In genomic region chr6:124380142-124380541, GRCm38 (mm10) we compare ENCODE assay signal across 12 mouse cellular contexts. TPM values are rescaled to one million over a fixed set of nuclear protein-coding genes. Genes with fewer than 3 reads are reported as not detected.
DNase-seq lines count a peak whose midpoint lies in the region; ATAC-seq lines count a peak whose summit lies in the region.
"Had no signal": no experiment of that assay in that cellular context is flagged by ENCODE, and none has a peak within 500 bp of the region (broad histone marks: within the 10 kb centered on the region; RNA-seq: fewer than 3 reads in every experiment).

No protein-coding gene starts in this region.

- H3K9me3 ChIP-seq in limb, embryonic 11.5 days (ENCODE audit: control insufficient read depth, low read length) = no peaks in the 10 kb centered on the region
- no peaks in the 10 kb centered on the region for H3K9me3 ChIP-seq in limb, embryonic 10.5 days (replicated peaks)
- H3K9me3 ChIP-seq in kidney, embryonic 16.5 days (ENCODE audit: low read length) = 0 out of 2 replicates have a peak, but pooled peaks cover 3% of the 10 kb centered on the region
- H3K9me3 ChIP-seq: lung, embryonic 15.5 days had no signal

- H3K4me1 ChIP-seq in limb, embryonic 11.5 days (ENCODE audit: control insufficient read depth, insufficient read depth, low read length) = no peaks in the 10 kb centered on the region
- H3K4me1 ChIP-seq in limb, embryonic 10.5 days = no peaks in the 10 kb centered on the region
- no peaks in the 10 kb centered on the region for H3K4me1 ChIP-seq in kidney, embryonic 16.5 days (ENCODE audit: insufficient read depth, low read length)
- H3K4me1 ChIP-seq: lung, embryonic 15.5 days had no signal

- no peak overlapping the region for H3K27ac ChIP-seq in limb, embryonic 11.5 days (replicated peaks; ENCODE audit: low read depth, low read length)
- no peak overlapping the region for H3K27ac ChIP-seq in limb, embryonic 10.5 days
- no peak overlapping the region for H3K27ac ChIP-seq in kidney, embryonic 16.5 days (ENCODE audit: low read length)
- H3K27ac ChIP-seq: lung, embryonic 15.5 days had no signal

- WGBS in limb, embryonic 11.5 days = 47% methylated on average over 5 of the region's 5 CpGs
- WGBS in limb, embryonic 10.5 days = 47% methylated on average over 5 of the region's 5 CpGs
- WGBS in kidney, embryonic 16.5 days = 32% methylated on average over 5 of the region's 5 CpGs

- H3K27me3 ChIP-seq in limb, embryonic 11.5 days (ENCODE audit: control insufficient read depth, insufficient read depth, low read length) = no peaks in the 10 kb centered on the region
- no peaks in the 10 kb centered on the region for H3K27me3 ChIP-seq in limb, embryonic 10.5 days (ENCODE audit: low read depth, poor library complexity, severe bottlenecking)
- H3K27me3 ChIP-seq in kidney, embryonic 16.5 days (ENCODE audit: insufficient read depth, low read length) = no peaks in the 10 kb centered on the region
- H3K27me3 ChIP-seq: lung, embryonic 15.5 days had no signal

- DNase-seq in limb, embryonic 11.5 days (ENCODE audit: low spot score) = no peak
- no peak for DNase-seq in limb, embryonic 10.5 days (ENCODE audit: low spot score)
- peak; percentile 17 to 49 for DNase-seq in CD8-positive naive resting alpha-beta T cell, adult 2 months (ENCODE audit: low read depth in 2 of 2, low spot score in 2 of 2)
- DNase-seq in R1 (ENCODE audit: low read depth, low spot score) = peak; percentile 56
- DNase-seq in cerebellum, adult 9-10 months = no peak
- DNase-seq: cerebellum, postnatal 36 days; heart, postnatal 36 days; kidney, adult 9 months had no signal

- ATAC-seq in limb, embryonic 11.5 days (ENCODE audit: insufficient number of reproducible peaks, low FRiP score, low TSS enrichment, low read depth) = 0 out of 2 replicates have a peak, but pooled peaks have one; percentile 26
- peak; percentile 40 for ATAC-seq in megakaryocyte progenitor cell, adult 5-6 weeks (replicated peaks; ENCODE audit: poor library complexity)
- ATAC-seq in kidney, embryonic 16.5 days (ENCODE audit: low FRiP score, low TSS enrichment) = no peak
- ATAC-seq: activated CD4-positive, CD25-positive, alpha-beta regulatory T cell, adult 4 months had no signal

- H3K36me3 ChIP-seq in limb, embryonic 11.5 days (ENCODE audit: control insufficient read depth, insufficient read depth, low read length) = no peaks in the 10 kb centered on the region
- H3K36me3 ChIP-seq in limb, embryonic 10.5 days = no peaks in the 10 kb centered on the region
- H3K36me3 ChIP-seq in kidney, embryonic 16.5 days (ENCODE audit: insufficient read depth, low read length) = no peaks in the 10 kb centered on the region
- H3K36me3 ChIP-seq: lung, embryonic 15.5 days had no signal

- H3K4me3 ChIP-seq in limb, embryonic 11.5 days (ENCODE audit: low read depth, low read length) = no peak overlapping the region
- no peak overlapping the region for H3K4me3 ChIP-seq in limb, embryonic 10.5 days
- no peak overlapping the region for H3K4me3 ChIP-seq in kidney, embryonic 16.5 days (ENCODE audit: low read length)
- H3K4me3 ChIP-seq: lung, embryonic 15.5 days had no signal

- no peak overlapping the region for H3K9ac ChIP-seq in limb, embryonic 11.5 days (ENCODE audit: low read length)
- no peak overlapping the region for H3K9ac ChIP-seq in kidney, embryonic 16.5 days (replicated peaks; ENCODE audit: low read length)
- H3K9ac ChIP-seq: lung, embryonic 15.5 days had no signal

- no peak overlapping the region for H3K4me2 ChIP-seq in limb, embryonic 11.5 days (ENCODE audit: low read depth, severe bottlenecking)
- no peak overlapping the region for H3K4me2 ChIP-seq in kidney, embryonic 16.5 days (replicated peaks; ENCODE audit: low read depth, low read length)
- H3K4me2 ChIP-seq: lung, embryonic 15.5 days had no signal

RNA-seq across cellular contexts. Expression of gene Pex5, which starts 34.7 kb away (rescaled TPM):
- 35.9 and 40.5 TPM in 2 replicates for polyA plus RNA-seq in limb, embryonic 11.5 days (2014; fragmentation: Nextera tagmentation; extraction: Ambion mirVana)
- polyA plus RNA-seq in limb, embryonic 10.5 days (2016; fragmentation: Nextera tagmentation; extraction: Ambion mirVana) = 38.0 and 41.4 TPM in 2 replicates
- total RNA-seq in megakaryocyte progenitor cell, adult 5-6 weeks (2015) = 15.5 and 20.7 TPM in 2 replicates
- total RNA-seq in megakaryocyte progenitor cell, adult 5-6 weeks (2017) = 18.9 and 20.6 TPM in 2 replicates
- polyA plus RNA-seq in kidney, embryonic 16.5 days (2015; fragmentation: Nextera tagmentation; extraction: Ambion mirVana) = 50.1 and 56.1 TPM in 2 replicates

Comparison
In these comparisons a context has a peak if more than half of its experiments do, and no peak if none do; other contexts are left out.
1. DNase-seq: peak in CD8-positive naive resting alpha-beta T cell, adult 2 months (2 of 2) and R1 (single experiment); none in limb, embryonic 11.5 days (single experiment), limb, embryonic 10.5 days (single experiment) and cerebellum, adult 9-10 months (single experiment).